Mouse (Mus musculus) cerebellum, postnatal 25 days (tissue): ENCODE measurements around the gene Zfp78.

Experiments
- DNase-seq, 2 experiments: peaks; one replicate each; pipeline ENCODE4 v3.0.0; 2021; ENCODE audit warnings: mixed read lengths in 2 of 2

Zfp78 gene

DNA sequence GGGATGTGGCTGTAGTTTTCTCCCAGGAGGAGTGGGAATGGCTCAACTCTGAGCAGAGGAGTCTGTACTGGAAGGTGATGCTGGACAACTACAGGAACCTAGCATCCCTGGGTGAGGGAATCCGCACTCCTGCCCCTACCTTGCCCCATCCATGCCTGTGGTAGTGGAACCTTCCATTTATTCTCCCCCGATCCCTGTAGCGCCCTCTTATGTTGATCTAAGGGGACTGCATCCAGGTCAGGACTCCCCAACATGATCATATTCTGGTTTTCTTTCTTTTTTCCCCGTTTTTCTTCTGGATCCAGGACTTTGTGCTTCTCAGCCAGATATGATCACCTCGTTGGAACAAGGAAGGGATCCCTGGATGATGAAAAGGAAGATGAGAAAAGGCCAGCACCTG lies 26.4 kb downstream of the Zfp78 start:
- DNase-seq = no peak

- peak; percentile 72 to 80 for DNase-seq
Observed at GRCm38 (mm10) chr7:6397996-6398975, 35.2 kb downstream of the Zfp78 start, which contains the start of gene Smim17. Gene Smim17 (plus strand): TSS chr7:6398715.

- peak; percentile 35 to 65 for DNase-seq
Observed at GRCm38 (mm10) chr7:6410043-6410442, 47.0 kb downstream of the Zfp78 start, which contains the start of gene Gm20715. Gene Gm20715 (plus strand): TSS chr7:6410277.

GRCm38 (mm10) chr7:6414626-6415441 lies 51.8 kb downstream of the Zfp78 start:
- DNase-seq = peak; percentile 13 to 21

GRCm38 (mm10) chr7:6415442-6415787 lies 52.3 kb downstream of the Zfp78 start:
- no peak for DNase-seq

DNA sequence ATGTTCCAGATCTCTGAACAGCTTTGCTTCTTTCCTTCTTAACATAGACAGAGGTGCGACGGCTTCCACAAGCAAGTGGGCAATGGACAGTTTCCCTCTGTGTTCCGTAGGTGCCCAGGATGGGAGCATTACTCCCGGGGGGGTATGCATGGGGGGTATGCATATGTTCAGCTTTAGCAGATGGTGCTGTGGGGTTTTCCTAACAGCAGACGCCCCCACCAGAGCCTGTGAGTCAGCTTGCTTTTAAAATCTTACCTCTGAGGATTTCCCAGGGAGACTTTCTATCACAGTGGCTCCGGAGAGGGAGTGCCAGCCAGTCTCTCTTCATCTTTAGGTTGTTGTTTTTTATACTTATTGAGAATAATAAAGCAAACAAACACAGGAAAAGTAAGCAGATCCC lies 56.8 kb downstream of the Zfp78 start:
- no peak for DNase-seq

- DNase-seq = no peak
Observed at GRCm38 (mm10) chr7:6429381-6429780, 66.3 kb downstream of the Zfp78 start.

DNA sequence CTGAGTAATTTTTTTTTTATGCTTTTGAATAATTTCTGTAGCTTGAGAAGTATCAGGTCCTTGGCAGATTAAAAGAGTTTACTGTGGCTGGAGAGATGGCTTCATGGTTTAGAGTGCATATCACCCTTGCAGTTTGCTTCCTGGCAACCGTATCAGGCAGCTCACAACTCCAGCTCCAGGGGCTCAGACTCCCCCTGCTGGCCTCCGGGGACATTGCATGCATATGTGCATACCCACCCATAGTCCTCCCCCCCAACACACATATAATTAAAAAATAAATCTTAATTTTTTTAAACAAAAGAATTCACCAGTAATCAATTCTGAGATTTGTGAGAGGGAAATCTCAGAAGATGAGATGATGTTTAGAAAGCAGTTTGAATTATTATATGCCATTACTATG lies 67.3 kb downstream of the Zfp78 start:
- DNase-seq = peak; percentile 13 to 32
